Mouse (Mus musculus): ENCODE results near the gene Dapl1. TPM values are rescaled to one million over a fixed set of nuclear protein-coding genes. Genes with fewer than 3 reads are reported as not detected.
A peak's percentile ranks its signal among the peaks of the same experiment; 100 is the strongest.

The Dapl1 gene
- polyA plus RNA-seq, 1 experiment, result not detected

- no peak for DNase-seq (ENCODE audit: low read depth)
- no peak for TF ChIP-seq CTCF (IDR thresholded peaks at IDR 0.05; ENCODE audit: borderline replicate concordance, extremely low read depth, insufficient read depth, insufficient read length)
- TF ChIP-seq POLR2A (IDR thresholded peaks at IDR 0.05; ENCODE audit: borderline replicate concordance, extremely low read depth, insufficient read depth, insufficient read length, poor library complexity, severe bottlenecking), result no peak
Observed at GRCm38 (mm10) chr2:59485080-59485479, 627 bp downstream of the Dapl1 start.

GRCm38 (mm10) chr2:59485657-59486056 is 1.2 kb downstream of the Dapl1 start:
- TF ChIP-seq CTCF (IDR thresholded peaks at IDR 0.05; ENCODE audit: borderline replicate concordance, extremely low read depth, insufficient read depth, insufficient read length) (no peak), POLR2A (IDR thresholded peaks at IDR 0.05; ENCODE audit: borderline replicate concordance, extremely low read depth, insufficient read depth, insufficient read length, poor library complexity, severe bottlenecking) (no peak)
- peak; percentile 75 for DNase-seq (ENCODE audit: low read depth)

DNA sequence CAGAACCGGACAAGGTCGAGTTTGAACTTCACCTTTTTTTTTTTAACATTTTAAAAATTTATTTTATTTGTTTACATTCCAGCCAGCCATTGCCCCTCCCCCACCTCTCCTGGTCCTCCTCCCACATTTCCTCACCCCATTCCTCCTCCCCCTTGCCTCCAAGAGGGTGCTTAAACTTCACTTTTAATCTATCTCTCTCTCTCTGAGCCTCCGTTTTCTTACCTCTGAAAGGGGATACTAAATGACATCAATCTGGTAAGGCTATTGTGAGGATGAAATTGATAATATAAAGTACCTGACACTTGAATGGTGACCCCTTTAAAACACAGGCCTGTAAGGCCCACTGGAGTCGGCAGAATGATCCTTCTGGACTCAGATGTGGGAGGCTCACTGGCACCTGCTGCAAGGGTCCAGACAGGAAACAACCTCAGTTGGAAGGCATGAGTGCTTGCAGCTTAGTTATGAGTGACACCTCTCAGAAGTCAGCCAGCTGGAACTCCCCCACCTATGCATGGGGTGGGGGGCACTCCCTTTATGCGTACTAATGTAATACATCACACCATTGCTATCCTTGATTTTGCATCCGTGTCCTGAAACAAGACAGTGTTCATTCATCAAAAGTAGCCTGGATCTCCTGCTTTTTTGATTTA is 1.9 kb downstream of the Dapl1 start:
- no peak for DNase-seq (ENCODE audit: low read depth)
- TF ChIP-seq CTCF (IDR thresholded peaks at IDR 0.05; ENCODE audit: borderline replicate concordance, extremely low read depth, insufficient read depth, insufficient read length) (no peak), POLR2A (IDR thresholded peaks at IDR 0.05; ENCODE audit: borderline replicate concordance, extremely low read depth, insufficient read depth, insufficient read length, poor library complexity, severe bottlenecking) (no peak)

DNA sequence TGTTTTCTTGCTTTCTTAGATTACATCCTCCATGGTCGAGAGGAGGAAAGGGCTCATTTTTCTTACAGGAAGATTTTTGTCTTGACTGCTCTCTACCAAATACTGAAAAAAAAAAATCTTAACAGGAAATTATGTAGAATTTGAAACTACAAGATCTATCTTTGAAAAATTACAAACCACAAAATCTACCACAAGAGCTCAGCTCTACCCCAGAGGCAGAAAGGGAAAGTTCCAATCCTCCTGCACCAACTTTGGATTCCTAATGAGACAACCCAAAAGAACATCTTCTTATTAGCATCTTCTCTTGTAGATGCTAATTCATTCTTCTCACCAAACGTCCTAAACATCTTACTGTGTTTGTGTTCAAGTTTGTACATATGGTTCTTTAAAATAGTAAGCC is 3.8 kb downstream of the Dapl1 start:
- no peak for DNase-seq (ENCODE audit: low read depth)
- TF ChIP-seq POLR2A (IDR thresholded peaks at IDR 0.05; ENCODE audit: borderline replicate concordance, extremely low read depth, insufficient read depth, insufficient read length, poor library complexity, severe bottlenecking) (no peak), CTCF (IDR thresholded peaks at IDR 0.05; ENCODE audit: borderline replicate concordance, extremely low read depth, insufficient read depth, insufficient read length) (no peak)

GRCm38 (mm10) chr2:59490353-59490752 is 5.9 kb downstream of the Dapl1 start:
- TF ChIP-seq POLR2A (IDR thresholded peaks at IDR 0.05; ENCODE audit: borderline replicate concordance, extremely low read depth, insufficient read depth, insufficient read length, poor library complexity, severe bottlenecking) (no peak), CTCF (IDR thresholded peaks at IDR 0.05; ENCODE audit: borderline replicate concordance, extremely low read depth, insufficient read depth, insufficient read length) (no peak)
- no peak for DNase-seq (ENCODE audit: low read depth)

DNA sequence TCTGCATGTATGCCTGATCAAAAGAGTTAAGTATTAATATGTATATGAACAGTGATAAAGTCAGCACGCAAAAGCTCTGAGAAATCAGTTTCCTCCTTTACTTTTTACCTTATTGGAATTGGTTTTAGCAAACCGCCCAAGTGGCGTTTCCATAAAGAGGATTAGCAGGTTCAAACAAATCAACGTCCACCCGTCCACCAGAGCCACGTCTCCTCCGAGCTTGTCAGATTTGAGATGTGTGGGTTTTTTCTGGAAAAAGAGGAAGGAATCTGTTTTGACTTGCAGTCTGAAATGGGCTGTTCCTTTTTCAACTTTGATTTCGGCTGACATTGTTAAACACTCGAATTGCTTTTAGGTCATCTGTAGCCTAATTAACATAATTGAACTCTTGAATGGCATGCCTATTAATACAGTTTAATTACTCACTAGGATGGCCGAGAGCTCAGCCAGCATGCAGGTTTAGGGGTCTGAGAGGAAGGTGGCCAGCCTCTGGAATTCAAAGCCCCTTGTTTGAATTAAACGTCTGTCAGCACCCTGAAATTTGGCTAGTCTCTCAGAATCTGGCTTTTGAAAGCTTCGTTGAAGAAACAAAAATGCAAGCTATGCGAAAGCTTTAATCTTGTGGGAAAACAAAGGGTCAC is 9.1 kb downstream of the Dapl1 start:
- peak; percentile 81 for DNase-seq (ENCODE audit: low read depth)
- TF ChIP-seq POLR2A (IDR thresholded peaks at IDR 0.05; ENCODE audit: borderline replicate concordance, extremely low read depth, insufficient read depth, insufficient read length, poor library complexity, severe bottlenecking) (no peak), CTCF (IDR thresholded peaks at IDR 0.05; ENCODE audit: borderline replicate concordance, extremely low read depth, insufficient read depth, insufficient read length) (no peak)

GRCm38 (mm10) chr2:59499146-59499545 is 14.7 kb downstream of the Dapl1 start:
- TF ChIP-seq CTCF (IDR thresholded peaks at IDR 0.05; ENCODE audit: borderline replicate concordance, extremely low read depth, insufficient read depth, insufficient read length) (no peak), POLR2A (IDR thresholded peaks at IDR 0.05; ENCODE audit: borderline replicate concordance, extremely low read depth, insufficient read depth, insufficient read length, poor library complexity, severe bottlenecking) (no peak)
- no peak for DNase-seq (ENCODE audit: low read depth)

GRCm38 (mm10) chr2:59499717-59500116 is 15.3 kb downstream of the Dapl1 start:
- TF ChIP-seq POLR2A (IDR thresholded peaks at IDR 0.05; ENCODE audit: borderline replicate concordance, extremely low read depth, insufficient read depth, insufficient read length, poor library complexity, severe bottlenecking) (no peak), CTCF (IDR thresholded peaks at IDR 0.05; ENCODE audit: borderline replicate concordance, extremely low read depth, insufficient read depth, insufficient read length) (no peak)
- no peak for DNase-seq (ENCODE audit: low read depth)

- DNase-seq (ENCODE audit: low read depth), result no peak
- TF ChIP-seq CTCF (IDR thresholded peaks at IDR 0.05; ENCODE audit: borderline replicate concordance, extremely low read depth, insufficient read depth, insufficient read length) (no peak), POLR2A (IDR thresholded peaks at IDR 0.05; ENCODE audit: borderline replicate concordance, extremely low read depth, insufficient read depth, insufficient read length, poor library complexity, severe bottlenecking) (no peak)
Observed at GRCm38 (mm10) chr2:59509061-59509460, 24.6 kb downstream of the Dapl1 start.

- TF ChIP-seq POLR2A (IDR thresholded peaks at IDR 0.05; ENCODE audit: borderline replicate concordance, extremely low read depth, insufficient read depth, insufficient read length, poor library complexity, severe bottlenecking) (no peak), CTCF (IDR thresholded peaks at IDR 0.05; ENCODE audit: borderline replicate concordance, extremely low read depth, insufficient read depth, insufficient read length) (no peak)
- DNase-seq (ENCODE audit: low read depth), result peak; percentile 63
Observed at GRCm38 (mm10) chr2:59510416-59510815, 26.0 kb downstream of the Dapl1 start.

DNA sequence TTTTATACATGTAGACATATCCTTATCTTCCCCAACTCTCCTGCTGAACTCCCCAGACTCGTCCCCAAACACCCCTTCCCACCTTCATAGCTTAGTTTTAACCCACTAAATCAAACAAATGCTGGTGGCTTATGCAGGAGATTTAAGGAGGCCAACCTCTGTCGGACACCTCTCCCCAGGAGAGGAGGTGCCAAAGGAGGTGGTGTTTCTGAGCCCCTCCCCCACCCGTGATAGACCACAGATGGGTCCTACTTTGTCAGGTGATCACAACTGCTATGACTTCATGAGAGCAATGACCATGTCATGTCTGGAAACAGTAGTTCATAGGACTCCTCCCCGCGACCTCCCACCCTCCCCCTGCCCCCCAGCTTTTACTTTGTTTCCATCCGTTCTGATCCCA is 26.4 kb downstream of the Dapl1 start:
- TF ChIP-seq POLR2A (IDR thresholded peaks at IDR 0.05; ENCODE audit: borderline replicate concordance, extremely low read depth, insufficient read depth, insufficient read length, poor library complexity, severe bottlenecking) (no peak), CTCF (IDR thresholded peaks at IDR 0.05; ENCODE audit: borderline replicate concordance, extremely low read depth, insufficient read depth, insufficient read length) (no peak)
- no peak for DNase-seq (ENCODE audit: low read depth)

DNA sequence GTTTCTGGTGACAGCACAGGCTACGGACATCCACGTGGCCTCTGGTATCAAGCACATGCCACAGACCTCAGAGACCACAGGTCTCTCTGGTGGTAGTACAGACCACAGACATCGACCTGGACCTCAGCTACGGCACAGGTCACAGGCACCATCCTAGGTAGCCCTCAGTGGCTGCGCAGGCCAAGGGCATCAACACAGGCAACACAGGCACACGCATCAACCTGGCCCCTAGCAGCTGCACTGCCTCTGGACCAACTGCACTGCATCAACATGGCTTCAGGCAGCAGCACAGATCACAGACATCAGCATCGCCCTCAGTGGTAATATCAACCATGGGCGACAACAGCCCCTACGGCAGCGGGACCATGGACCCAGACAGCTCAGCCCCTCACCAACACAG is 36.2 kb downstream of the Dapl1 start:
- no peak for DNase-seq (ENCODE audit: low read depth)
- TF ChIP-seq POLR2A (IDR thresholded peaks at IDR 0.05; ENCODE audit: borderline replicate concordance, extremely low read depth, insufficient read depth, insufficient read length, poor library complexity, severe bottlenecking) (no peak), CTCF (IDR thresholded peaks at IDR 0.05; ENCODE audit: borderline replicate concordance, extremely low read depth, insufficient read depth, insufficient read length) (no peak)
